Mouse (Mus musculus) layer of hippocampus, adult 2 months (tissue): ENCODE data around the gene Onecut1. TPM values are rescaled to one million over a fixed set of nuclear protein-coding genes. Genes with fewer than 3 reads are reported as not detected.

Experiments
- DNase-seq, 2 experiments: peaks; one replicate each; pipeline ENCODE4 v3.0.0; 2022; ENCODE audit warnings: low spot score in 2 of 2
- H3K27ac ChIP-seq: fragments of 200-600 bp; 2 replicates; pipeline ENCODE4 v1.8.1; 2022
- H3K4me3 ChIP-seq: fragments of 200-600 bp; 2 replicates; pipeline ENCODE4 v1.8.1; 2022; ENCODE audit warnings: mild to moderate bottlenecking
- CTCF ChIP-seq: fragments of 200-600 bp; conservative IDR thresholded peaks from 2 replicates; pipeline ENCODE4 v1.8.1; 2022; ENCODE audit warnings: antibody characterized with exemption, mild to moderate bottlenecking, moderate library complexity
- total RNA-seq, 2 experiments: library from RNA; stranded (reverse); gene quantifications; 2 replicates each; pipeline ENCODE4 v1.2.3; 2021

Onecut1 gene
- total RNA-seq, 2 experiments from 2014 or later = 0.92 to 1.3 TPM

- H3K4me3 ChIP-seq = no peak overlapping the region
- no peak overlapping the region for H3K27ac ChIP-seq
- no peak for TF ChIP-seq CTCF
- no peak for DNase-seq
Observed at GRCm38 (mm10) chr9:74935289-74935688, 73.6 kb downstream of the Onecut1 start.

- Histone ChIP-seq H3K4me3 (no peak overlapping the region), H3K27ac (no peak overlapping the region)
- TF ChIP-seq CTCF = no peak
- DNase-seq = no peak
Observed at GRCm38 (mm10) chr9:74937761-74938160, 76.0 kb downstream of the Onecut1 start.

GRCm38 (mm10) chr9:74938670-74939534 lies 77.2 kb downstream of the Onecut1 start:
- H3K27ac ChIP-seq = no peak overlapping the region
- DNase-seq = no peak
- H3K4me3 ChIP-seq = no peak overlapping the region
- no peak for TF ChIP-seq CTCF

Other genes with a start within 250 kb of the Onecut1 start
- 10 to 100 TPM; 47.5 to 52.1 TPM for gene Fam214a, start 91.0 kb downstream of the Onecut1 start, total RNA-seq
- gene Arpp19, start 175.7 kb downstream of the Onecut1 start, total RNA-seq = 100 to 1,000 TPM; 163 to 170 TPM
- 100 to 1,000 TPM; 201 to 210 TPM for gene Myo5a, start 209.1 kb downstream of the Onecut1 start, total RNA-seq